Mouse (Mus musculus) retina, adult 2 months (tissue): ENCODE results near the gene Gm49342.
"Not testable (repeated sequence)": the region's sequence is repeated elsewhere in the genome, so short reads cannot be mapped to it uniquely, and the experiment has no call there.

Experiments used
- DNase-seq: peaks from one replicate; pipeline ENCODE4 v3.0.0-alpha.2; 2012; ENCODE audit warnings: low read depth, low spot score

Gene Gm49342

GRCm38 (mm10) chr14:50943932-50944667, at the start of gene Gm49342:
Gene Gm49342 (plus strand): TSS chr14:50944517.
- peak; percentile 68 for DNase-seq

GRCm38 (mm10) chr14:50895407-50895806, 48.9 kb upstream of the Gm49342 start:
- no peak for DNase-seq

GRCm38 (mm10) chr14:50895985-50896746, 48.2 kb upstream of the Gm49342 start:
- DNase-seq = peak; percentile 33

GRCm38 (mm10) chr14:50896747-50897373, 47.5 kb upstream of the Gm49342 start:
- DNase-seq = no peak

- no peak for DNase-seq
These were observed 46.9 kb upstream of the Gm49342 start, which contains the start of gene Klhl33 for GRCm38 (mm10) chr14:50897374-50897765. Gene Klhl33 (minus strand): TSS chr14:50897507.

- not testable (repeated sequence) for DNase-seq
These were observed 46.3 kb upstream of the Gm49342 start for GRCm38 (mm10) chr14:50897992-50898391.

GRCm38 (mm10) chr14:50903973-50904827, 40.1 kb upstream of the Gm49342 start:
- DNase-seq = no peak

- no peak for DNase-seq
These were observed 39.5 kb upstream of the Gm49342 start for GRCm38 (mm10) chr14:50904828-50905129.

GRCm38 (mm10) chr14:50905327-50905726, 39.0 kb upstream of the Gm49342 start:
- DNase-seq = not testable (repeated sequence)

- no peak for DNase-seq
These were observed 36.2 kb upstream of the Gm49342 start for GRCm38 (mm10) chr14:50908126-50908525.

GRCm38 (mm10) chr14:50911356-50911755, 33.0 kb upstream of the Gm49342 start:
- DNase-seq = no peak

- DNase-seq = not testable (repeated sequence)
These were observed 20.9 kb upstream of the Gm49342 start for GRCm38 (mm10) chr14:50923437-50923836.

GRCm38 (mm10) chr14:50924281-50925064, 19.8 kb upstream of the Gm49342 start, which contains the start of the genes Osgep and Apex1:
Gene Osgep (minus strand): TSS chr14:50924893.
Gene Apex1 (plus strand): TSS chr14:50924968.
- DNase-seq = peak; percentile 80

GRCm38 (mm10) chr14:50925111-50925920, 19.0 kb upstream of the Gm49342 start:
- DNase-seq = no peak

- DNase-seq = no peak
These were observed 17.0 kb upstream of the Gm49342 start for GRCm38 (mm10) chr14:50927366-50927765.

- DNase-seq = no peak
These were observed 14.4 kb upstream of the Gm49342 start for GRCm38 (mm10) chr14:50929951-50930350.

GRCm38 (mm10) chr14:50930377-50930753, 14.0 kb upstream of the Gm49342 start:
- DNase-seq = no peak

GRCm38 (mm10) chr14:50930754-50931492, 13.4 kb upstream of the Gm49342 start, which contains the start of the genes Pip4p1 and Pnp:
Gene Pip4p1 (minus strand): TSS chr14:50930856.
Gene Pnp (plus strand): TSS chr14:50931082.
- peak; percentile 97 for DNase-seq

GRCm38 (mm10) chr14:50931493-50932020, 12.8 kb upstream of the Gm49342 start:
- no peak for DNase-seq
